Mouse (Mus musculus): ENCODE results near the gene Nbea.

Nbea gene

GRCm38 (mm10) chr3:55751363-55751762 is 432.1 kb downstream of the Nbea start:
- DNase-seq (ENCODE audit: low spot score in 2 of 2), result no peak

GRCm38 (mm10) chr3:55750445-55751065 is 432.9 kb downstream of the Nbea start:
- no peak for DNase-seq (ENCODE audit: low spot score in 2 of 2)

- DNase-seq (ENCODE audit: low spot score in 2 of 2), result peak in 1 of 2 experiments; percentile 14
These were observed 439.6 kb downstream of the Nbea start for GRCm38 (mm10) chr3:55743885-55744284.

GRCm38 (mm10) chr3:55742654-55743053 is 440.8 kb downstream of the Nbea start:
- no peak for DNase-seq (ENCODE audit: low spot score in 2 of 2)

GRCm38 (mm10) chr3:55742218-55742617 is 441.3 kb downstream of the Nbea start:
- DNase-seq (ENCODE audit: low spot score in 2 of 2), result no peak

GRCm38 (mm10) chr3:55741428-55741827 is 442.1 kb downstream of the Nbea start:
- no peak for DNase-seq (ENCODE audit: low spot score in 2 of 2)

GRCm38 (mm10) chr3:55733665-55734064 is 449.8 kb downstream of the Nbea start:
- no peak for DNase-seq (ENCODE audit: low spot score in 2 of 2)

GRCm38 (mm10) chr3:55730549-55730948 is 453.0 kb downstream of the Nbea start:
- DNase-seq (ENCODE audit: low spot score in 2 of 2), result no peak

- DNase-seq (ENCODE audit: low spot score in 2 of 2), result no peak
These were observed 453.4 kb downstream of the Nbea start for GRCm38 (mm10) chr3:55730142-55730541.

- no peak for DNase-seq (ENCODE audit: low spot score in 2 of 2)
These were observed 469.2 kb downstream of the Nbea start for GRCm38 (mm10) chr3:55714260-55714659.

GRCm38 (mm10) chr3:55713856-55714255 is 469.6 kb downstream of the Nbea start:
- DNase-seq (ENCODE audit: low spot score in 2 of 2), result no peak

- no peak for DNase-seq (ENCODE audit: low spot score in 2 of 2)
These were observed 473.2 kb downstream of the Nbea start for GRCm38 (mm10) chr3:55710300-55710699.

GRCm38 (mm10) chr3:55701632-55702031 is 481.9 kb downstream of the Nbea start:
- DNase-seq (ENCODE audit: low spot score in 2 of 2), result no peak

- DNase-seq (ENCODE audit: low spot score in 2 of 2), result no peak
These were observed 486.3 kb downstream of the Nbea start for GRCm38 (mm10) chr3:55697174-55697573.

- DNase-seq (ENCODE audit: low spot score in 2 of 2), result no peak
These were observed 490.4 kb downstream of the Nbea start for GRCm38 (mm10) chr3:55693073-55693472.

GRCm38 (mm10) chr3:55688098-55688497 is 495.4 kb downstream of the Nbea start:
- DNase-seq (ENCODE audit: low spot score in 2 of 2), result no peak

GRCm38 (mm10) chr3:55686993-55687392 is 496.5 kb downstream of the Nbea start:
- DNase-seq (ENCODE audit: low spot score in 2 of 2), result no peak

- no peak for DNase-seq (ENCODE audit: low spot score in 2 of 2)
These were observed 497.9 kb downstream of the Nbea start for GRCm38 (mm10) chr3:55685627-55686026.

- DNase-seq (ENCODE audit: low spot score in 2 of 2), result no peak
These were observed 498.6 kb downstream of the Nbea start for GRCm38 (mm10) chr3:55684892-55685291.

- no peak for DNase-seq (ENCODE audit: low spot score in 2 of 2)
These were observed 505.8 kb downstream of the Nbea start for GRCm38 (mm10) chr3:55677691-55678090.

- DNase-seq (ENCODE audit: low spot score in 2 of 2), result no peak
These were observed 509.3 kb downstream of the Nbea start for GRCm38 (mm10) chr3:55674185-55674584.

GRCm38 (mm10) chr3:55667048-55667447 is 516.5 kb downstream of the Nbea start:
- no peak for DNase-seq (ENCODE audit: low spot score in 2 of 2)

GRCm38 (mm10) chr3:55665928-55666327 is 517.6 kb downstream of the Nbea start:
- DNase-seq (ENCODE audit: low spot score in 2 of 2), result no peak

GRCm38 (mm10) chr3:55664713-55665112 is 518.8 kb downstream of the Nbea start:
- DNase-seq (ENCODE audit: low spot score in 2 of 2), result no peak

Data from thymus, postnatal 10 days (tissue).